Mouse (Mus musculus): ENCODE measurements around the gene Spg7. TPM values are rescaled to one million over a fixed set of nuclear protein-coding genes. Genes with fewer than 3 reads are reported as not detected.
A peak's percentile ranks its signal among the peaks of the same experiment; 100 is the strongest.

Gene Spg7
- polyA plus RNA-seq, 1 experiment from 2014 or later = 51.8 TPM

DNA sequence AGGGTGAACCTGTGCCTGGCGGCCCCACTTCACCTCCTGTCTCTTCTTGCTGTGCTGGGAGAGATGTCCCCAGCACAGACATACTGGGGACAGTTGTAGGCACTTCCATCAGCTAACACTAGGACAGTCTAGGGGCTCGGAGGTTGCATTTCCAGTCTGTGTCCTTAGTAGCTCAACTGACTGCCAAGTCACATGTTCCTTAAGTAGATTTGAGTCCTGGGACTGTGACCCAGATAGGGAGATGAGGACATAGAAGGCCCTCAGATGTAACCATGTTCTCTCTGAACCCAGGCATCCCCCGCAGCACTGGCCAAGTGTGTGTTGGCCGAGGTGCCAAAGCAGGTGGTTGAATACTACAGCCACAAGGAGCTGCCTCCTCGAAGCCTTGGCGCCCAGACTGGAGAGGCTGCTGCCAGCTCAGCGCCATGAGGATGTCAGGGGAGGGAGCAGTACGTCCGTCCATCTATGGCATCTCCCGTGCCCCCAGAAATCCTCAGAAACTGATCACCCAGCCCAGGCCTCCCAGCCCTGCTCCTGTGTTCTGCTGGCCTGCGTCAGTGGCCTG, 71.5 kb downstream of the Spg7 start:
- WGBS = 87% methylated on average over 11 of the region's 11 CpGs

DNA sequence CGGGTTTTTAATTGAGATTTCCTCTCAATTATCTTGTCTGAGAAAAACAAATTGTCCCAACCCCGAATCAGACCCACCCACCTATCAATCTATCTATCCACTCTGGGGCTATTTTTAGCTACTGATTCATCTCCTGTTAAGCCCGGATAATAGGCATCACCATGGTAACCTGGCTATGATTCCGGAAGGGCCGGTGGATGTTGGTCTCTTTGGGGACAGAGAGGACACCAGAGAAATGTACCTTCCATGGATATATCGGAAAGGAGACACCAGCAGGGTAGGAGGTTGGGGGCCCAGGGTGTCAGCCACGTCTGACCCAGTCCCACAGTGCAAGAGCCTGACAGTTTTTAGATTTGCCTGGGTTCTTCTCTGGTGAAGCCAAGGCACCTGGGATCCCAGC, 72.7 kb downstream of the Spg7 start:
- ATAC-seq = peak; percentile 35; the same call in 1 of the 2 replicates
- Histone ChIP-seq H3K27ac (ENCODE audit: low read length) (peak overlapping the region; percentile 61), H3K9ac (replicated peaks; ENCODE audit: low read depth, low read length) (no peak overlapping the region), H3K4me3 (replicated peaks; ENCODE audit: low read length) (no peak overlapping the region), H3K27me3 (replicated peaks; ENCODE audit: control insufficient read depth, insufficient read depth, low read length) (no peaks in the 10 kb centered on the region), H3K4me1 (replicated peaks; ENCODE audit: control insufficient read depth, insufficient read depth, low read length) (peaks cover 26% of the 10 kb centered on the region), H3K9me3 (ENCODE audit: control insufficient read depth, low read length) (no peaks in the 10 kb centered on the region; the same call in 1 of the 2 replicates), H3K4me2 (ENCODE audit: low read length) (peak overlapping the region; percentile 26), H3K36me3 (ENCODE audit: control insufficient read depth, insufficient read depth) (no peaks in the 10 kb centered on the region)
- 5% methylated on average over 7 of the region's 7 CpGs for WGBS

More for the DNA sequence above, 71.5 kb downstream of the Spg7 start:
- no peak for ATAC-seq
- Histone ChIP-seq H3K4me3 (replicated peaks; ENCODE audit: low read length) (no peak overlapping the region), H3K36me3 (ENCODE audit: control insufficient read depth, insufficient read depth) (no peaks in the 10 kb centered on the region), H3K27me3 (replicated peaks; ENCODE audit: control insufficient read depth, insufficient read depth, low read length) (no peaks in the 10 kb centered on the region), H3K4me1 (replicated peaks; ENCODE audit: control insufficient read depth, insufficient read depth, low read length) (peaks cover 26% of the 10 kb centered on the region), H3K27ac (ENCODE audit: low read length) (no peak overlapping the region), H3K9me3 (ENCODE audit: control insufficient read depth, low read length) (no peaks in the 10 kb centered on the region; the same call in 1 of the 2 replicates), H3K4me2 (ENCODE audit: low read length) (no peak overlapping the region), H3K9ac (replicated peaks; ENCODE audit: low read depth, low read length) (no peak overlapping the region)

DNA sequence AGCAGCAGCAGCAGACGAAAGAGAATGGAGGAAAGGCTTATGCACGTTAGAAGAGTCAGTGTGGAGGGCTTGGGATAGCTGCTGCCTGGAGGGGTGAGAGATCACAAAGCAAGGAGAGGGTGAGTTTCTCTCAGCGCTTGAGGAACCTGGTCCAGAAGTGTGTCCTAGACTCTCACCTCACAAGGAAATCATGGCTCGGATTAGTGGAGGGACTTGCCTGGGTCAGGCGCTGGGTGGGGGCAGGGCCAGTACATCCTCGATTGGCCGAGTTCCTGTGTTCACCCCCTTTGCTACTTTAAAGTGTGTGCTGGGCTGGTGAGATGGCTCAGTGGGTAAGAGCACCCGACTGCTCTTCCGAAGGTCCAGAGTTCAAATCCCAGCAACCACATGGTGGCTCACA, 73.1 kb downstream of the Spg7 start:
- Histone ChIP-seq H3K27ac (ENCODE audit: low read length) (peak overlapping the region; percentile 61), H3K27me3 (replicated peaks; ENCODE audit: control insufficient read depth, insufficient read depth, low read length) (no peaks in the 10 kb centered on the region), H3K4me1 (replicated peaks; ENCODE audit: control insufficient read depth, insufficient read depth, low read length) (peaks cover 26% of the 10 kb centered on the region), H3K4me2 (ENCODE audit: low read length) (no peak overlapping the region), H3K9me3 (ENCODE audit: control insufficient read depth, low read length) (no peaks in the 10 kb centered on the region; the same call in 1 of the 2 replicates), H3K36me3 (ENCODE audit: control insufficient read depth, insufficient read depth) (no peaks in the 10 kb centered on the region), H3K9ac (replicated peaks; ENCODE audit: low read depth, low read length) (no peak overlapping the region), H3K4me3 (replicated peaks; ENCODE audit: low read length) (no peak overlapping the region)
- 39% methylated on average over 9 of the region's 9 CpGs for WGBS
- 0 out of 2 replicates have a peak, but pooled peaks have one; percentile 34 for ATAC-seq

DNA sequence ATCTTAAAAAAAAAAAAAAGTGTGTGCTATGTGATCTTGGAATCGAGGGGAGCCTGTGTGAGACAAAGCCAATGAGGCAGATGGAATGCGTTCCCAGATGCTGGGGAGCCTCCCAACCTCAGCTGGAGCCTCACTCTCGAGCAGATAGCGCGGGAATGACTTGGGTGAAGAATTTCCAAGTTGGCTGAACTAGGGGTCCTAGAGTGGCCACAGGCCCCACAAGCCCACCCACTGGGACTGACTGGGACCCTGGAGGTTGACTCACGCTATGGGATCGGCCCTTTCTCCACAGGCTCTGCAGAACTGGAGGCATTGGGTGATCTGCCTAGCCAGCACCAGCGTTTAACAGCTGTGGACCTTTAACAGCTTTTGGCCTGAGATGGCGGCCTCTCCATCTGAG, 73.5 kb downstream of the Spg7 start:
- Histone ChIP-seq H3K9me3 (ENCODE audit: control insufficient read depth, low read length) (no peaks in the 10 kb centered on the region; the same call in 1 of the 2 replicates), H3K9ac (replicated peaks; ENCODE audit: low read depth, low read length) (no peak overlapping the region), H3K36me3 (ENCODE audit: control insufficient read depth, insufficient read depth) (no peaks in the 10 kb centered on the region), H3K4me1 (replicated peaks; ENCODE audit: control insufficient read depth, insufficient read depth, low read length) (peaks cover 26% of the 10 kb centered on the region), H3K4me3 (replicated peaks; ENCODE audit: low read length) (no peak overlapping the region), H3K4me2 (ENCODE audit: low read length) (no peak overlapping the region), H3K27ac (ENCODE audit: low read length) (no peak overlapping the region), H3K27me3 (replicated peaks; ENCODE audit: control insufficient read depth, insufficient read depth, low read length) (no peaks in the 10 kb centered on the region)
- WGBS = 82% methylated on average over 9 of the region's 9 CpGs
- no peak for ATAC-seq

DNA sequence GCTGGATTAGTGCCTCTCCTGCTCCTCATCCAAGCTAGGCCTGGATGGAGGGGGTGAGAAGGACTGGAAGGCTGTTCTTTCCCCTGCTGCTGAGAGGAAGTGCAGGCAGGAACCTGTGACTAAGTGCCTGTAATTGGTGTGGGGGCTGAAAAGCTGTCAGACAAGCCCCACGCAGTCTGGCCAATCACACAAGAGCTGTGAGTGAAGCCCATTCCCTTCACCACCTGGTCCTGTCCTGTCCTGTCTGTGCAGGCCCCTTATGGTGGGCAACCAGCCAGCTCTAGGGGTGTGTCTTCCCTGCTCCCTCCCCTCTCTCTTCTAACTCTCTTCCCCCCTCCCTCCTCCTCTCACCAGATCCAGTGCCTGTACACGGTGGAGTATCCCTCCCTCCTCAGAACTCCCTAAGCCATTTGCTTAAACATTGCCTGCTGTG, 74.9 kb downstream of the Spg7 start:
- ATAC-seq = peak; percentile 83
- no peaks in the 10 kb centered on the region for H3K36me3 ChIP-seq (ENCODE audit: control insufficient read depth, insufficient read depth)
- peak overlapping the region; percentile 35 for H3K9ac ChIP-seq (replicated peaks; ENCODE audit: low read depth, low read length)
- no peak overlapping the region for H3K4me2 ChIP-seq (ENCODE audit: low read length)
- H3K27ac ChIP-seq (ENCODE audit: low read length) = peak overlapping the region; percentile 68
- H3K9me3 ChIP-seq (ENCODE audit: control insufficient read depth, low read length) = no peaks in the 10 kb centered on the region; the same call in 1 of the 2 replicates
- 4% methylated on average over 2 of the region's 2 CpGs for WGBS
- H3K4me3 ChIP-seq (replicated peaks; ENCODE audit: low read length) = no peak overlapping the region
- H3K4me1 ChIP-seq (replicated peaks; ENCODE audit: control insufficient read depth, insufficient read depth, low read length) = peaks cover 33% of the 10 kb centered on the region
- no peaks in the 10 kb centered on the region for H3K27me3 ChIP-seq (replicated peaks; ENCODE audit: control insufficient read depth, insufficient read depth, low read length)

DNA sequence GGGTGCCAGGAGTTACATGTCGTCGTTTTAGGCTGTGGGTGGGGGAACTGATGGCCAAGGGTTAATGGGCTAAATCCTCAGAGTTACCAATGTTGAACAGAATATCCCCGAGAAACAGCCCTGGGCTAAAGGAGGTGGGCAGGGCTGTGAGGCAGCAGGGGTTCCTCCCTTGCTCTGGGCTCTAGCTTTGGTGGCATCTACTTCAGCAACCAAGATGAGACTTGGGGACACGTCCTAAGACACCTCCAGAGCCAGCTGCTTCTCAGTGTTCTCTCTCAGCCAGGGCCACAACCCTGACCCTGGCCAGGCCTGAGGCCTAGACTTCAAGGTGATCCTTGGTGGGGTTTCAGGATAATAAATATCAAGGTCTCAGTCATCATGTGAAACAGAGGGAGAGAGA, 76.0 kb downstream of the Spg7 start:
- peaks cover 33% of the 10 kb centered on the region for H3K4me1 ChIP-seq (replicated peaks; ENCODE audit: control insufficient read depth, insufficient read depth, low read length)
- no peak overlapping the region for H3K9ac ChIP-seq (replicated peaks; ENCODE audit: low read depth, low read length)
- H3K4me2 ChIP-seq (ENCODE audit: low read length) = no peak overlapping the region
- ATAC-seq = no peak
- H3K9me3 ChIP-seq (ENCODE audit: control insufficient read depth, low read length) = no peaks in the 10 kb centered on the region
- no peaks in the 10 kb centered on the region for H3K27me3 ChIP-seq (replicated peaks; ENCODE audit: control insufficient read depth, insufficient read depth, low read length)
- H3K4me3 ChIP-seq (replicated peaks; ENCODE audit: low read length) = no peak overlapping the region
- H3K36me3 ChIP-seq (ENCODE audit: control insufficient read depth, insufficient read depth) = no peaks in the 10 kb centered on the region
- no peak overlapping the region for H3K27ac ChIP-seq (ENCODE audit: low read length)
- 59% methylated on average over 4 of the region's 4 CpGs for WGBS

DNA sequence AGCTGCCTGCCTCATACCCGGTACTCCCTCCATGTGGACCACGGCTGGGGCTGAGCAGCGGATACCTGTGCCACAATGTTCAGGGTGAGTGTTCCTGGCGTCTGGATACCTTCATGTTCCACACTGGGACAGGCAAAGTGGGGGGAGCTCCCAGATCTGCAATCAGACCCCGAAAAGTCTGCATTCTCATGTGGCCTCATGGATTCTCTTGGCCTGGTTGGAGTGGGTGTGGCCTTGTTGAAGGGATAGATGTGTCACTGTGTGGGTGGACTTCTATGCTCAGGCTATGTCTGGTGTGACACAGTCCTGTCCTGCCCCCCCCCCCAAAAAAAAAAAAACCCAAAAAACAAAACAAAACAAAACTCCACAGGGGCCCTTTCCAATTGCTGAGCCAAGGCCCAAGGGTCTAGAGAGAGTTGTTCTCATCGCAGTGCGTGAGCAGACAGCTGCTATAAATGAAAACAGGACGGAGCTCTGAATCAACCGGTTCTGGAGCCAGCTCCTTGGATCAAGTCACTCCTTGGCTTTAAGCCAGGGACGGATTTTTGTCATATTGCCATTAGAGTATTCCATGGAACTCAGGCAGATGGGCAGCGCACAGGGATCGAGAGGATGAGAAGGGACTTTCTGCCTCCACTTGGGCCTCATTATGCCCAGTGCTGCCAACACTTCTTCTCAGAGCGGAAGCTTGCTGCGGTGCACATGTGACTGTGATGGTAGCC, 79.2 kb downstream of the Spg7 start:
- peaks cover 18% of the 10 kb centered on the region for H3K4me1 ChIP-seq (replicated peaks; ENCODE audit: control insufficient read depth, insufficient read depth, low read length)
- ATAC-seq = peak; percentile 51
- peak overlapping the region; percentile 33; the same call in 1 of the 2 replicates for H3K27ac ChIP-seq (ENCODE audit: low read length)
- no peak overlapping the region for H3K9ac ChIP-seq (replicated peaks; ENCODE audit: low read depth, low read length)
- no peaks in the 10 kb centered on the region for H3K9me3 ChIP-seq (ENCODE audit: control insufficient read depth, low read length)
- 55% methylated on average over 14 of the region's 14 CpGs for WGBS
- H3K4me2 ChIP-seq (ENCODE audit: low read length) = no peak overlapping the region
- no peaks in the 10 kb centered on the region for H3K36me3 ChIP-seq (ENCODE audit: control insufficient read depth, insufficient read depth)
- H3K27me3 ChIP-seq (replicated peaks; ENCODE audit: control insufficient read depth, insufficient read depth, low read length) = no peaks in the 10 kb centered on the region
- no peak overlapping the region for H3K4me3 ChIP-seq (replicated peaks; ENCODE audit: low read length)

DNA sequence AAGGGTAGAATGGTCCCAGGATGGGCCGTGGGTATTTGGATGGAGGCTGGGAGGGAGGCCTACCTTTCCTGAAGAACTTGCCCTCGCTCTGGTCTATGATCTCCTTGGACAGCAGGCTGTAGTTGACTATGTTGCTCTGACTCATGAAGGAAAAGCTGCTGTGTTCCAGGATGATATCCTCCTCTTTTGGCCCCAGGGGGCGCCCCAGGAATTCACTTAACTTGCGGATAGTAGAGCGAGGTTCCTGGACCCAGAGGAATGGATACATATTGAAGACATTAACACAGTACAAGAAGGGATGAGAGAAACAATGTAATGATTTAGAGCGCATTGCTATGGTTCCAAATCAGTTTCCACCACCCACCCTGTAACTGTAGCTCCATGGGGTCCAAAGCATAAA, 82.5 kb downstream of the Spg7 start:
- ATAC-seq = no peak
- Histone ChIP-seq H3K27ac (ENCODE audit: low read length) (no peak overlapping the region), H3K9me3 (ENCODE audit: control insufficient read depth, low read length) (no peaks in the 10 kb centered on the region), H3K4me3 (replicated peaks; ENCODE audit: low read length) (no peak overlapping the region), H3K4me2 (ENCODE audit: low read length) (no peak overlapping the region), H3K27me3 (replicated peaks; ENCODE audit: control insufficient read depth, insufficient read depth, low read length) (no peaks in the 10 kb centered on the region), H3K4me1 (replicated peaks; ENCODE audit: control insufficient read depth, insufficient read depth, low read length) (peaks cover 9% of the 10 kb centered on the region), H3K9ac (replicated peaks; ENCODE audit: low read depth, low read length) (no peak overlapping the region), H3K36me3 (ENCODE audit: control insufficient read depth, insufficient read depth) (no peaks in the 10 kb centered on the region)
- 56% methylated on average over 6 of the region's 6 CpGs for WGBS

DNA sequence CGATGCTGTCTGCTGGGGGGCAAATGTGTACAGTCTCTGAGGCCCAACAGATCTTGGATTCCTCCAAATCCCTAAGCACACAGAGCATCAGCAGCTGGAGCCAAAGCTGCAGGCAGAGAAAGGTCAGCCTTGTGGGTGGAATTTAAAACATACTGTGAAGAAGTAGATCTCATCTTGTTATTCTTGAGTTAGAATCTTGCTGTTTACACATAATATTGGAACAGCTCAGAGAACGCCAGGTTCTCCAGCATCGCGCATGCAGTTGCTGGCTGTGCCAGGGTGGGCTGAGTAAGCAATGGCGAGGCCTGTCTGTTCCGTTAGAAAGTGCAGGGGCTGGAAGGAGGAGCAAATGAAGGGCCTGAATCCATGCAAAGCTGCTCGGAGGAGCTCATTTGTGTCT, 83.6 kb downstream of the Spg7 start:
- Histone ChIP-seq H3K27me3 (replicated peaks; ENCODE audit: control insufficient read depth, insufficient read depth, low read length) (no peaks in the 10 kb centered on the region), H3K27ac (ENCODE audit: low read length) (no peak overlapping the region), H3K4me2 (ENCODE audit: low read length) (no peak overlapping the region), H3K9me3 (ENCODE audit: control insufficient read depth, low read length) (no peaks in the 10 kb centered on the region), H3K9ac (replicated peaks; ENCODE audit: low read depth, low read length) (no peak overlapping the region), H3K36me3 (ENCODE audit: control insufficient read depth, insufficient read depth) (no peaks in the 10 kb centered on the region), H3K4me3 (replicated peaks; ENCODE audit: low read length) (no peak overlapping the region), H3K4me1 (replicated peaks; ENCODE audit: control insufficient read depth, insufficient read depth, low read length) (peaks cover 9% of the 10 kb centered on the region)
- no peak for ATAC-seq
- WGBS = 58% methylated on average over 7 of the region's 7 CpGs

All from forebrain, embryonic 16.5 days (tissue).